Mouse (Mus musculus) liver, embryonic 11.5 days (tissue): ENCODE data around the gene Nbl1. TPM values are rescaled to one million over a fixed set of nuclear protein-coding genes. Genes with fewer than 3 reads are reported as not detected.

Experiments used
- ATAC-seq: fragments of 200-750 bp; cut with Nextera tagmentation; replicated peaks from 2 replicates; pipeline ENCODE4 v1.8.0; 2017; ENCODE audit warnings: moderate number of reproducible peaks, mild to moderate bottlenecking, moderate TSS enrichment, moderate library complexity; ENCODE audit not compliant: low FRiP score
- DNase-seq: peaks from one replicate; pipeline ENCODE4 v3.0.0-alpha.2; 2017; ENCODE audit warnings: low spot score
- H3K27ac ChIP-seq: fragments of 300-500 bp; sonication (generic); 2 replicates; pipeline ENCODE4 v1.5.1; 2014; ENCODE audit warnings: mild to moderate bottlenecking, low read depth, low read length, control low read depth
- H3K27me3 ChIP-seq: fragments of 300-500 bp; sonication (generic); replicated peaks from 2 replicates; pipeline ENCODE4 v1.6.1; 2014; ENCODE audit warnings: low read length, mixed read lengths; ENCODE audit not compliant: control insufficient read depth, insufficient read depth
- H3K36me3 ChIP-seq: fragments of 300-500 bp; sonication (generic); 2 replicates; pipeline ENCODE4 v1.6.1; 2014; ENCODE audit warnings: mild to moderate bottlenecking, low read length, moderate library complexity, mixed read lengths; ENCODE audit not compliant: control insufficient read depth, insufficient read depth
- H3K4me1 ChIP-seq: fragments of 300-500 bp; sonication (generic); replicated peaks from 2 replicates; pipeline ENCODE4 v1.6.1; 2014; ENCODE audit warnings: low read length, mixed read lengths; ENCODE audit not compliant: control insufficient read depth, insufficient read depth
- H3K4me2 ChIP-seq: fragments of 300-500 bp; sonication (generic); 2 replicates; pipeline ENCODE4 v1.6.1; 2014; ENCODE audit warnings: mild to moderate bottlenecking, control low read depth, moderate library complexity
- H3K4me3 ChIP-seq: fragments of 300-500 bp; sonication (generic); 2 replicates; pipeline ENCODE4 v1.5.1; 2014; ENCODE audit warnings: low read depth, low read length, control low read depth
- H3K9ac ChIP-seq: fragments of 300-500 bp; sonication (generic); 2 replicates; pipeline ENCODE4 v1.6.1; 2014; ENCODE audit warnings: low read depth, low read length, control low read depth
- H3K9me3 ChIP-seq: fragments of 300-500 bp; sonication (generic); 2 replicates; pipeline ENCODE4 v1.6.1; 2016; ENCODE audit warnings: low read length, inconsistent platforms, mixed read lengths; ENCODE audit not compliant: control insufficient read depth
- WGBS: fragments of 180-500 bp; shearing (Covaris S2); extraction: QIAGEN DNeasy Blood & Tissue Kit; methylation state at CpG from one replicate; pipeline ENCODE4 v1.1.7; 2014; 5-methylcytosine and 5-hydroxymethylcytosine counted together
- polyA plus RNA-seq: library from polyadenylated mRNA; unstranded; fragments of >200 nt; fragmentation: Nextera tagmentation; extraction: Ambion mirVana; gene quantifications from 2 replicates; pipeline ENCODE4 v1.2.1, GENCODE M21; 2014

Nbl1 gene
- polyA plus RNA-seq, 1 experiment from 2014 or later, result 5.0 TPM

GRCm38 (mm10) chr4:139035799-139036198, 57.0 kb downstream of the Nbl1 start:
- no peak overlapping the region for H3K4me2 ChIP-seq
- H3K4me3 ChIP-seq, result no peak overlapping the region
- no peak overlapping the region for H3K9ac ChIP-seq
- no peak overlapping the region for H3K27ac ChIP-seq
- H3K4me1 ChIP-seq, result no peaks in the 10 kb centered on the region; the same call in 1 of the 2 replicates
- DNase-seq, result no peak
- no peaks in the 10 kb centered on the region for H3K36me3 ChIP-seq
- no peak for ATAC-seq
- no peaks in the 10 kb centered on the region for H3K9me3 ChIP-seq
- 86% methylated on average over 3 of the region's 3 CpGs for WGBS
- peaks cover 11% of the 10 kb centered on the region for H3K27me3 ChIP-seq

GRCm38 (mm10) chr4:139034942-139035341, 57.9 kb downstream of the Nbl1 start:
- WGBS, result 82% methylated on average over 3 of the region's 3 CpGs
- no peak overlapping the region for H3K4me3 ChIP-seq
- peaks cover 5% of the 10 kb centered on the region for H3K27me3 ChIP-seq
- no peaks in the 10 kb centered on the region; the same call in 1 of the 2 replicates for H3K4me1 ChIP-seq
- DNase-seq (no peak), ATAC-seq (no peak)
- H3K9me3 ChIP-seq, result no peaks in the 10 kb centered on the region
- H3K4me2 ChIP-seq, result no peak overlapping the region
- no peak overlapping the region for H3K9ac ChIP-seq
- H3K27ac ChIP-seq, result no peak overlapping the region
- H3K36me3 ChIP-seq, result no peaks in the 10 kb centered on the region

- H3K4me1 ChIP-seq, result no peaks in the 10 kb centered on the region
- H3K36me3 ChIP-seq, result no peaks in the 10 kb centered on the region
- H3K27me3 ChIP-seq, result peaks cover under 1% of the 10 kb centered on the region
- 47% methylated on average over 4 of the region's 4 CpGs for WGBS
- no peak overlapping the region for H3K9ac ChIP-seq
- no peak for DNase-seq
- no peak overlapping the region for H3K4me3 ChIP-seq
- H3K4me2 ChIP-seq, result no peak overlapping the region
- H3K27ac ChIP-seq, result no peak overlapping the region
- no peak for ATAC-seq
- H3K9me3 ChIP-seq, result no peaks in the 10 kb centered on the region
Measured at GRCm38 (mm10) chr4:139034540-139034939, 58.3 kb downstream of the Nbl1 start.

- Histone ChIP-seq H3K36me3 (no peaks in the 10 kb centered on the region), H3K9me3 (no peaks in the 10 kb centered on the region), H3K4me3 (no peak overlapping the region), H3K27me3 (no peaks in the 10 kb centered on the region), H3K4me1 (no peaks in the 10 kb centered on the region), H3K9ac (no peak overlapping the region), H3K27ac (no peak overlapping the region), H3K4me2 (no peak overlapping the region)
- 68% methylated on average over 8 of the region's 8 CpGs for WGBS
- DNase-seq (no peak), ATAC-seq (no peak)
Measured at GRCm38 (mm10) chr4:139034010-139034367, 58.8 kb downstream of the Nbl1 start.

- Histone ChIP-seq H3K27me3 (no peaks in the 10 kb centered on the region), H3K4me2 (no peak overlapping the region), H3K27ac (no peak overlapping the region), H3K36me3 (no peaks in the 10 kb centered on the region), H3K4me3 (no peak overlapping the region), H3K9ac (no peak overlapping the region), H3K4me1 (no peaks in the 10 kb centered on the region), H3K9me3 (no peaks in the 10 kb centered on the region)
- no peak for ATAC-seq
- WGBS, result 77% methylated on average over 11 of the region's 11 CpGs
- DNase-seq, result no peak
Measured at GRCm38 (mm10) chr4:139033263-139034009, 59.4 kb downstream of the Nbl1 start.

GRCm38 (mm10) chr4:139032521-139032920, 60.3 kb downstream of the Nbl1 start:
- H3K4me3 ChIP-seq, result no peak overlapping the region
- no peaks in the 10 kb centered on the region for H3K27me3 ChIP-seq
- ATAC-seq (no peak), DNase-seq (no peak)
- H3K9me3 ChIP-seq, result no peaks in the 10 kb centered on the region
- no peak overlapping the region for H3K4me2 ChIP-seq
- no peaks in the 10 kb centered on the region for H3K36me3 ChIP-seq
- no peaks in the 10 kb centered on the region for H3K4me1 ChIP-seq
- WGBS, result 80% methylated on average over 12 of the region's 12 CpGs
- H3K9ac ChIP-seq, result no peak overlapping the region
- no peak overlapping the region for H3K27ac ChIP-seq

Other genes with a start within 250 kb of the Nbl1 start
- 0.16 TPM in 1 of 2 replicates, not detected in the other for gene Pla2g5, start 229.5 kb downstream of the Nbl1 start, polyA plus RNA-seq
- not detected in 2 replicates for gene Gm13030, start 219.0 kb downstream of the Nbl1 start, polyA plus RNA-seq
- not detected in 2 replicates for gene Pla2g2e, start 215.1 kb downstream of the Nbl1 start, polyA plus RNA-seq
- gene Otud3, start 179.0 kb downstream of the Nbl1 start, polyA plus RNA-seq, result 3.0 and 3.8 TPM in 2 replicates
- not detected in 2 replicates for gene Rnf186, start 125.9 kb downstream of the Nbl1 start, polyA plus RNA-seq
- 1.5 and 1.9 TPM in 2 replicates for gene Tmco4, start 120.1 kb downstream of the Nbl1 start, polyA plus RNA-seq
- gene Htr6, start 17.4 kb downstream of the Nbl1 start, polyA plus RNA-seq, result not detected in 2 replicates
- 541 and 564 TPM in 2 replicates for gene Minos1, start 38.1 kb upstream of the Nbl1 start, polyA plus RNA-seq
- gene Capzb, start 99.9 kb upstream of the Nbl1 start, polyA plus RNA-seq, result 250 and 257 TPM in 2 replicates
- gene Pqlc2, start 217.7 kb upstream of the Nbl1 start, polyA plus RNA-seq, result 13.8 and 15.5 TPM in 2 replicates
- 68.4 and 72.7 TPM in 2 replicates for gene Akr7a5, start 217.8 kb upstream of the Nbl1 start, polyA plus RNA-seq